Mouse (Mus musculus) c-Kit-positive CD71-positive TER-119-positive erythroid progenitor cells, embryonic 14.5 days (primary cell): ENCODE measurements around the gene Chdh.

Experiments
- DNase-seq: peaks from one replicate; pipeline ENCODE4 v3.0.0-alpha.2; 2013; ENCODE audit warnings: low spot score

The Chdh gene

DNA sequence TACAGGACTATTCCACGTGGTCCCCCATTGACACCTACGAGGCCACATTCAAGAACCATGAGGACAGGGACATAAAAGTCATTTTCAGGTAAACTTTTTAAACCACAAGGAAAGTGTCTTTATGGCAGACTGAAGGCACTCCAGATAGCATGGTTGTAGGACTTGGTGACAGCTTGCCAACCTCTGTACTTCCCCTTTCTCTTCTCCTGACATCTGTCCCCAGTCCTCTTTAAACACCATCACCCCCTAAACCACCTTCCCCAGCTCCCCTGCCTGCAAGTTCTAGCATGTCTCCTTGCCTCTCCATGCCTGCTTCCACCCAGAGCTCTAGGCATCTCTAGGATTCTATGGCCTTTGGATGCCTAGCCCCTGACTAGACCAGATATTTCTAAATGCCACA lies 56.0 kb downstream of the Chdh start:
- DNase-seq: no peak

DNA sequence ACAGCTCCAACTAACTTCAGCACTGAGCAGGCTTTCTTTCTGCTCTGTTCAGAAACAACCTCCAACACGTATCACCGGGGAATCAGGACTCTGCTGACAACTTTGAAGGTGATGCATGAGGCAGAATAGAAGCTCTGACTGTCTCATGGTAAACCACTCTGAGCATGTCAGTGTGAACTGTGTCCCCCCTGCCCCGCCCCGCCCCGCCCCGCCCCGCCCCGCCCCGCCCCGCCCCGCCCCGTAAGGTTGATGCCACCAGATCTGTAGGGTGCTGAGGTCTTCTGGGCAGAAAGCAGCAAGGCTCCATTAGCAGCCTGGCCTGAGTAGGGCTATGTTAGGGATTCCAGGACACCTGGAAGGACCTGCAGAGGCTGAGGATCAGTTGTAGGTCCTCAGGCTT lies 57.9 kb downstream of the Chdh start:
- no peak for DNase-seq

DNA sequence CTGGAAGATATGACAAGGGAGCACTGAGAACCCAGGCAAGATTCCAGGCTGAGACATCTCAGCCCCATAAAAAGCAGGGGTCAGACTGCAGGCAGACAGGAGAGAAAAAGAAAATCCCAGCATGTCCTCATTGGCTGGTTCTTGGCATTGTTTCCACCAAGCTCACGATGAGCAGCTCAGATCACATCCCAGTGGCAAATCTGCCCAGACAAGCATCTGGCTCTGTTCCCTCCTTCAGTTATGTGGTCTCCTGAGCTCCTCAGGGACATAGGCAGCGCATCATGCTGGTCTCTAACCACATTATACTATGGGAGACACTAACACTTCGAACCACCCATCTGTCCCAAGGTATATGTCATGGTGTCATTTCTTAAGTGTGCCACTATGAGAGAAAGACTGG lies 59.7 kb downstream of the Chdh start:
- DNase-seq: no peak

DNA sequence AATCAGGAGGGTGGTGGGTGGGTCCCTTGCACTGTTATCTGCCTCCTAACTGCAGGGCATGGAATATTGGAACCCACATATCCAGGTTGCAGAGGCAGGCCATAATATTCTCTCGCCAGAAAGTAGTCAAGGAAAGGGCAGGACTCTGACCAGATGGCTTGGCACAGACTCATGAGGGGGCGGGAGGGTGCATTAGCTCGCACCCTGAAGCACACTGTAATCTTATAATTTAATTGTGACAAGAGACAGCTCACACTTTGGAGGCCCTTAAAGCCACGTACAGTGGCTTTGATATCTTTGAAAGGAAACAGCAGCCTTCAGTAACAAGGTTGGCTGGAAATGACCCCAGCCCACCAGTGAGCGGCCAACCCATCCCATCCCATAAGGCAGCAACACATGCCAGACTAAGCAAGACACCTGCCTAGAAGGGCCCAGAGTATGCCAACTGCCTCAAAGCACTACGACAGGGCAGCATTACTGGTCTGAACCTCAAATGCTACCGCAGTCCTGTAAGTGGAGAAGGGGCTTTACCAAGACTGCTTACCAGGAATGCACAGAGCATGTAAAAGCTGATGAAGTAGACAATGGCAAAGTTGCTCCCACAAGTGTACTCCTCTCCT lies 66.6 kb downstream of the Chdh start:
- no peak for DNase-seq

DNA sequence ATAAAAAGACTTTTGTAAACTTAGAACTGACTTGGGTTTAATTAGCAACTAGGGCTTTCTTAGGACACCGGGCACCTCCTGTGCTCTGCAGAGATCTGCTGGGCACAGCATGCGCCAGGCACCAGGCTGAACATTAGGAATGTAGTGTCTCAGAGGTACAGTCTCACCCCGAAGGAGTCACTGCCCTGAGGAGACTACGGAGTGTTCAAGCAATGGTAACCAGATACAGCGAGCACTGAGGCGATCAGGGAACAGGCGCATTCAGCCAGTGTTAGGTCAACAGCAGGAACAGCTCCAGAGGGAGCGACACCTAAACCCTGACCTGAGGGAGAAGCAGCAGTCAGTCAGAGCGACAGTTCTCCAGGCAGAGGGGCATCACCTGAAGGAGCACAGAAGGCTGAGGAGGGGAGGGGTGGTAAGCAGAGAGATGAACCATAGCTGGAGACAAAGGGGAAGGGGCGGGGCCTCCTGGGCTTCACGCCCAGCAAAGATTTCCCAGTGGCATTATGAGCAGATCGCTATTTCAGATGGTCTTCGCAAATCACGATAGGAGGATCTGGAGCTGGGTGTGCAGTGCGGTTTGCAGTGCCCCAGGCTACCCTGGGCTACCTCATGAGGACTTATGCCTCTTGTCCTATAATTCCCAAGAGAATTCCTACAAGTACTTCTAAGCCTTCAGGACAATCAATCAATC lies 69.4 kb downstream of the Chdh start:
- DNase-seq: no peak

DNA sequence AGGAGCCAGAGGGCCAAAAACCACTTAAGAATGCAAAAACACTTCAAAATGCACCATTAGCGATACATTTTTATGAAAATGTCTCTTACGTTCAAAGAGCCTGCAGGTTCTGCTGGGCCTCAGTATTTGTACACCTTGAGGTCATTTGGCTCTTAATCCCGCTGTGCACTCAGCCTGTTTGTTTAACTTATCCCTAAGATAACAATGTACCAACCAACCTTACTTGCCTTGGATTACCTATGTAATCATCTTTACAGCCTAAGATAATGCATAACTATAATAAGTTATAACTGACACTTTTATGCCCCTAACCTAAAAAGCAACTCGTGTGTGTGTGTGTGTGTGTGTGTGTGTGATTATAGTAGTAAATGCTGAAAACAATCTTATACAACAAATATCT lies 70.9 kb downstream of the Chdh start:
- no peak for DNase-seq
